Mouse (Mus musculus): ENCODE data around the gene Rrnad1. TPM values are rescaled to one million over a fixed set of nuclear protein-coding genes. Genes with fewer than 3 reads are reported as not detected.

Gene Rrnad1
- polyA plus RNA-seq, 1 experiment from 2014 or later = 20.7 TPM

DNA sequence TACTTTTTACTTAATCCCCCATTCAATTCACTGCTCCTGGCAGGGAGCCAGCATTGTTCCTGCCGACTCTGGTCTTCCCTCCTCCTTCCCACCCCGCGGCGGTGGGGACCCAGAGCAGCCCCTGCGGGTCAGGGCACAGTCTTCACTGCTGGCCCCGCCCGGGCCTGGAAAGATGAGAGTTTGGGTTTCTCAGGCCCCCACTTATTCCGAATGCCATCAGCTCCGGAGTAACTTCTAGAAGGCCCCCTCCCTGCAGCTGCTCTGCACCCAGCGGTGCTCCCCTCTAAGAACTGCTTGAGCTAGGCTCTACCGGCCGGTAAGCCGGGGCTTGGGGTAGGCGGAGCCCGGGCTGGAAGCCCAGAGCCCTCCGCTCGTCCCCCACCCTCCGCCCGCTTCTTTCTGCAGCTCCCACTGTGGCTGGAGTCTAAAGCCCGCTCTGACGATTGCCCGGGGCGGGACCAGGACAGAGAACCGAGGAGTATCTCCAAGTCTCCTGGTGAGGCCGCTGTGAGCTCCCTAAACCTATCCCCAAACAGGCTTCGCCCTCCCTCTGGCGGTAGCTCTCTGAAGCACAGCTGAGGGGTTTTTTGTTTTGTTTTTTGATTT is 30.2 kb upstream of the Rrnad1 start:
- Histone ChIP-seq H3K27me3 (no peaks in the 10 kb centered on the region), H3K4me3 (peak overlapping the region; percentile 41), H3K36me3 (ENCODE audit: poor library complexity, severe bottlenecking) (no peaks in the 10 kb centered on the region), H3K4me2 (peak overlapping the region; percentile 66), H3K27ac (peak overlapping the region; percentile 94), H3K9me3 (replicated peaks) (no peaks in the 10 kb centered on the region), H3K9ac (peak overlapping the region; percentile 62), H3K4me1 (peaks cover 28% of the 10 kb centered on the region)
- peak; percentile 99 for ATAC-seq
- 0% methylated on average over 27 of the region's 27 CpGs for WGBS

DNA sequence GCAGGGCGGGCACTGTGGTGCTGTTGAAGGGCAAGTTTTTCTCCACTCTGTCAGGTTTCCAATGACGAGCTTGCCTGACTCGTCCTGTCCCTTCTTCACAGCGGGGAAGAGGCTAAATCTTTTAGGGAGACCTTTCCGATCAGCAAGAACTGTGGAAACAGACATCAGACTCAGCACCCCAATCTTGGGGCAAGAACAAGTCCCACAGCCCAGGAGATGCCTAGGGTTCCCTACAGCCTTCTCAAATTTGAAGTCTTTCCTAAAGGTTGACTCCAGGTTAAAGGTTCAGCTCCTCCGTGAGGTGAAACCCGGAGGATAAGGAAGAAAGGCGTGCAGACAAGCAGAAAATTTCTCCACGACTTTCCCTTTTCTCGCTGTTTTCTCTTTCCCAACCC is 29.7 kb upstream of the Rrnad1 start:
- 3% methylated on average over 10 of the region's 10 CpGs for WGBS
- 0 out of 2 replicates have a peak, but pooled peaks have one; percentile 4 for ATAC-seq

DNA sequence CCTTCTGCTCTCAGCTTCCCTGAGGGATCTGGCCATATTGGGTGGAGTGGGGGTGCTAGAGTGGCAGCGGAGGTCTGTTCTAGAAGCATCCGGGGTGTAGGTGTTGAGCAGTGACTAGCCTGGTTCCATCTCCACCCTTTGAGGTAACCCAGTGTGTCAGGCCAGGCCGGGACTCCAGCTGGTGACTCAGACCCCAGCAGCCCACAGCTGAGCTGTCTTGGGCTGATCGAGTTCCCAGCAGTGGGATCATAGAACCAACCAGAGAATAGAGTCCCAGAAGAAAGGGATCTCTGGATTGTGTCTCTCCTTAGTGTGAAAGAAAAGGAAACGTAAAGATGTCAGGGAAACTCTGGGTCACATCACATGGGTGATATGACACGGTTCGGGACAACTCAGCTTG is 28.9 kb upstream of the Rrnad1 start:
- H3K36me3 ChIP-seq (ENCODE audit: poor library complexity, severe bottlenecking) = no peaks in the 10 kb centered on the region
- no peak overlapping the region for H3K9ac ChIP-seq
- H3K4me1 ChIP-seq = peaks cover 28% of the 10 kb centered on the region
- no peaks in the 10 kb centered on the region for H3K9me3 ChIP-seq (replicated peaks)
- no peak for ATAC-seq
- H3K4me3 ChIP-seq = no peak overlapping the region
- no peak overlapping the region; the same call in 1 of the 2 replicates for H3K27ac ChIP-seq
- no peaks in the 10 kb centered on the region for H3K27me3 ChIP-seq
- no peak overlapping the region for H3K4me2 ChIP-seq
- WGBS = 63% methylated on average over 7 of the region's 7 CpGs

More for the DNA sequence above, 29.7 kb upstream of the Rrnad1 start:
- Histone ChIP-seq H3K9me3 (replicated peaks) (no peaks in the 10 kb centered on the region), H3K36me3 (ENCODE audit: poor library complexity, severe bottlenecking) (no peaks in the 10 kb centered on the region), H3K4me1 (peaks cover 28% of the 10 kb centered on the region), H3K4me3 (peak overlapping the region; percentile 41), H3K9ac (peak overlapping the region; percentile 62), H3K27me3 (no peaks in the 10 kb centered on the region), H3K4me2 (peak overlapping the region; percentile 66), H3K27ac (peak overlapping the region; percentile 94)

DNA sequence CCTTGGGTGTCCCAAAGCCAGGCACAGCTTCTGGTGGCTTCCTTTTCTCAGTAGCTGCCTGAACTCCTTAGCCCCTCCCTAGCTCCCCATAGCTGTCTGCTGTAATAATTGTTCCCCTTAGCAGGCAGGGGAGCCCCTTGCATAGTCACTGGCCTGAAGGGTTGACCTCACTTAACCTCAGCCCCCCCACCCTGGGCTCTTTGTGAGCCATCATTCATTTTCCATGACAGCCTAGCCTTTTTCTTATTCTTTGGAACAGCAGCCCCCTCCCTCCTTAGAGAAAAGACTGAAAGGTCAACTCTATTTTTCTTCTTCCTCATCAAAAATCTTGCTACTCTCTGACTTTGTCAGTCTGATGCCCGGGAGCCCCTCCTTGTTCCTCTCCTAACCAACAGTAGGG is 28.4 kb upstream of the Rrnad1 start:
- Histone ChIP-seq H3K4me2 (no peak overlapping the region), H3K9me3 (replicated peaks) (no peaks in the 10 kb centered on the region), H3K27ac (no peak overlapping the region; the same call in 1 of the 2 replicates), H3K4me1 (peaks cover 28% of the 10 kb centered on the region), H3K27me3 (no peaks in the 10 kb centered on the region), H3K36me3 (ENCODE audit: poor library complexity, severe bottlenecking) (no peaks in the 10 kb centered on the region), H3K9ac (no peak overlapping the region), H3K4me3 (no peak overlapping the region)
- WGBS = 27% methylated on average over 1 of the region's 1 CpGs
- ATAC-seq = no peak

DNA sequence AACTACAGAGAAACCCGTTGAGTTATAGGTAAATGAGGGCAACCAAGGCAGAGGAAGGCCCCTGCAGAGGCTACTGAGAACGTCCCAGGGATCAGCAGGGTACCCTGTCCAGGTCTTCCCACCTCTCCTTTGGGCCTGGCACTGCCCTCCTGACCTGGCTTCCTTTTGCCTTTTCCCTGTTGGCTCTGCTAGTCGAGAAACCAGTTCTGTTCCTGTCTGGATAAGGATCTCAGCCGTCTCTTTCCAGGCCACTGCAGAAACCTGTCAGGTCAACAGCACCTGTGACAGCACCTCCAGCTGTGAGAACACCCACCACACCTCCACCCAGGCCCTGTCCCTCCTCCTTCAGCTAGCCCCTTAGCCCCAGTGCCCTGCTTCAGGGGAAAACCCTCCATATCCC is 28.0 kb upstream of the Rrnad1 start:
- no peak overlapping the region for H3K4me3 ChIP-seq
- WGBS = 31% methylated on average over 4 of the region's 4 CpGs
- H3K36me3 ChIP-seq (ENCODE audit: poor library complexity, severe bottlenecking) = no peaks in the 10 kb centered on the region
- H3K9ac ChIP-seq = no peak overlapping the region
- no peak overlapping the region for H3K27ac ChIP-seq
- H3K4me2 ChIP-seq = no peak overlapping the region
- no peaks in the 10 kb centered on the region for H3K9me3 ChIP-seq (replicated peaks)
- no peak for ATAC-seq
- H3K27me3 ChIP-seq = no peaks in the 10 kb centered on the region
- H3K4me1 ChIP-seq = peaks cover 28% of the 10 kb centered on the region

DNA sequence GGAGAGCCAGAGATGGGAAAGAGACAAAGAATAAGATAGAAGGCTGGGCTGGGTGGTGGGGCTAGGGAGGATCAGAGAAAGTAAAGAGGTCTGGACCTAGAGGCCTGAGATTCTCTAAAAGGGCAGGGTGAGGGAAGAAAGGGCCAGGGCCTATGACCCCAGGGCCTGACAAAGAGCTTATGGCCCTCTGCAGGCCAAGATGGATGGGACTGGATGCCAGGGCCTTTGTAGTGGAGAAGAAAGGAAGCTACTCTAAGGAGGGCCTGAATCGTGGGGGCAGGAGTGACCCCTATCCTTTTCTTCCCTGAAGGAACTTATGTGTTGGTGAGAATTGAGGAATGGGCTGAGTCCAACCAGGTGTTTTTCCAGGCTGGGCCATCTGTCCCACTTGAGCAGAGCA is 27.5 kb upstream of the Rrnad1 start:
- WGBS = 10% methylated on average over 1 of the region's 1 CpGs
- H3K27ac ChIP-seq = peak overlapping the region; percentile 31; the same call in 1 of the 2 replicates
- no peaks in the 10 kb centered on the region for H3K9me3 ChIP-seq (replicated peaks)
- no peaks in the 10 kb centered on the region for H3K27me3 ChIP-seq
- no peak overlapping the region for H3K9ac ChIP-seq
- H3K4me3 ChIP-seq = no peak overlapping the region
- H3K36me3 ChIP-seq (ENCODE audit: poor library complexity, severe bottlenecking) = no peaks in the 10 kb centered on the region
- no peak overlapping the region for H3K4me2 ChIP-seq
- no peak for ATAC-seq
- peaks cover 28% of the 10 kb centered on the region for H3K4me1 ChIP-seq

DNA sequence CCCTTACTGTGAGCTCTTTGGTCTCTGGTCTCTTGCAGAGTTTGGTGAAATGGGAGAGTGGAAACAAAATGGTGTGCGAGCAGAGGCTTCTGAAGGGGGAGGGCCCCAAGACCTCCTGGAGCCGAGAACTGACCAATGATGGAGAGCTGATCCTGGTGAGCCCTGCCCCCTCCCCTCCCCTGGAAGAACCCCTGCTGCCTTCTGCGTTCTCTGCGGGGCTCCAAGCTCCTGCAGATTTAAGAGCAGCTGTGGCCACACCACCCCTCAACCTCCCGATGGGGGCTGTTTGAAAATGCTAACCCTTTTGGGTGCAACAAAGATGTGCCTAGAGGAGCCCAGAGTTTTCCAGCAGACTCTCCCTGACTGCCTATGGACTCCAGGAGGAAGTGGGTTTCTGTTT is 21.9 kb upstream of the Rrnad1 start:
- Histone ChIP-seq H3K4me1 (peaks cover 46% of the 10 kb centered on the region), H3K4me3 (no peak overlapping the region), H3K27me3 (0 out of 2 replicates have a peak, but pooled peaks cover 4% of the 10 kb centered on the region), H3K36me3 (ENCODE audit: poor library complexity, severe bottlenecking) (no peaks in the 10 kb centered on the region), H3K4me2 (peak overlapping the region; percentile 31), H3K9ac (0 out of 2 replicates have a peak overlapping the region, but pooled peaks have one; percentile 46), H3K9me3 (replicated peaks) (no peaks in the 10 kb centered on the region), H3K27ac (no peak overlapping the region; the same call in none of the 2 replicates)
- peak; percentile 43; the same call in 1 of the 2 replicates for ATAC-seq
- 7% methylated on average over 3 of the region's 5 CpGs for WGBS

DNA sequence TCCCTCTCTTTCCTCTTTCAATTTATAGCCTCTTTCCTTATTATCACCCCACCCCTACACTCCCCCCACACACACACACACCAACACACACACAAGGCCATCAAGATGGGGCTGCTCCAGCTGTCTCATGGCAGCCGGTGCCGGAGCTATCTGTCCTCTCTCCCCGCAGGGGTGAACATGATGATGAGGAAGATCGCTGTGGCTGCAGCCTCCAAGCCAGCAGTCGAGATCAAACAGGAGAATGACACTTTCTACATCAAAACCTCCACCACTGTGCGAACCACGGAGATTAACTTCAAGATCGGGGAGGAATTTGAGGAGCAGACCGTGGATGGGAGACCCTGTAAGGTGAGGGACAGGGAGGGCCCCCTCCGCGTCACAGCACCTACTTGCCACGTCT is 21.4 kb upstream of the Rrnad1 start:
- H3K36me3 ChIP-seq (ENCODE audit: poor library complexity, severe bottlenecking) = no peaks in the 10 kb centered on the region
- H3K27ac ChIP-seq = no peak overlapping the region
- peaks cover 51% of the 10 kb centered on the region for H3K4me1 ChIP-seq
- H3K4me2 ChIP-seq = peak overlapping the region; percentile 31
- H3K9ac ChIP-seq = 0 out of 2 replicates have a peak overlapping the region, but pooled peaks have one; percentile 46
- 0 out of 2 replicates have a peak, but pooled peaks cover 4% of the 10 kb centered on the region for H3K27me3 ChIP-seq
- no peak overlapping the region for H3K4me3 ChIP-seq
- no peak for ATAC-seq
- WGBS = 21% methylated on average over 12 of the region's 12 CpGs
- no peaks in the 10 kb centered on the region for H3K9me3 ChIP-seq (replicated peaks)

DNA sequence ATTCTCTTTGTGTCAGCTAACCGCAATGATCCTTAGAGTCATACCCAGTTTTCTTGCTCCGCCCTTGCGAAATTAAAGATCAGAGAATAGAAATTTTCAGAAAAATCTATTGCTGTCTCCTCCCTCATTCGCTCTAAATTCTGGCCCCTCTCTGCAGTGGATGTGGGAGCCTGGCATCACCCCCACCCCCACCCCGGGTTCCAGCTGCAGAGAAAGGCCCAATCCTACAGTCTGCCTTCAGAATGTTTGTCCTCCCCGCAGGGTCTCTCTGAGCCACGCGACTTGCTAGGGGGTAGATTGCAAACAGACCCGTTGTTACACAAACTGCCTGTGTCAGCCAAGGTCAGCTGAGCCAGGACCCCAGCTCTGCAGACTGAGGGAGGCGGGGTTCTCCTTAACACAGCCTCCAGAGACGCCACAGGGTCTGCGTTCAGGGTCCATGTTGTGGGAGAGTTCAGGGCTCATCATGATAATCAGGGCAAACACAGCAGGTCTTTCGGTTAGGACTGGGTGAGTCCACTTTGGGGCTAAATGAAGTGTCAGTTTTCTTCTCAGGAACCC is 19.5 kb upstream of the Rrnad1 start:
- 5% methylated on average over 13 of the region's 13 CpGs for WGBS
- H3K36me3 ChIP-seq (ENCODE audit: poor library complexity, severe bottlenecking) = no peaks in the 10 kb centered on the region
- H3K4me3 ChIP-seq = peak overlapping the region; percentile 36; the same call in 1 of the 2 replicates
- no peaks in the 10 kb centered on the region for H3K9me3 ChIP-seq (replicated peaks)
- peak overlapping the region; percentile 51 for H3K9ac ChIP-seq
- peak overlapping the region; percentile 51; the same call in 1 of the 2 replicates for H3K27ac ChIP-seq
- H3K27me3 ChIP-seq = 0 out of 2 replicates have a peak, but pooled peaks cover 4% of the 10 kb centered on the region
- H3K4me1 ChIP-seq = peaks cover 71% of the 10 kb centered on the region
- H3K4me2 ChIP-seq = peak overlapping the region; percentile 69
- ATAC-seq = no peak

DNA sequence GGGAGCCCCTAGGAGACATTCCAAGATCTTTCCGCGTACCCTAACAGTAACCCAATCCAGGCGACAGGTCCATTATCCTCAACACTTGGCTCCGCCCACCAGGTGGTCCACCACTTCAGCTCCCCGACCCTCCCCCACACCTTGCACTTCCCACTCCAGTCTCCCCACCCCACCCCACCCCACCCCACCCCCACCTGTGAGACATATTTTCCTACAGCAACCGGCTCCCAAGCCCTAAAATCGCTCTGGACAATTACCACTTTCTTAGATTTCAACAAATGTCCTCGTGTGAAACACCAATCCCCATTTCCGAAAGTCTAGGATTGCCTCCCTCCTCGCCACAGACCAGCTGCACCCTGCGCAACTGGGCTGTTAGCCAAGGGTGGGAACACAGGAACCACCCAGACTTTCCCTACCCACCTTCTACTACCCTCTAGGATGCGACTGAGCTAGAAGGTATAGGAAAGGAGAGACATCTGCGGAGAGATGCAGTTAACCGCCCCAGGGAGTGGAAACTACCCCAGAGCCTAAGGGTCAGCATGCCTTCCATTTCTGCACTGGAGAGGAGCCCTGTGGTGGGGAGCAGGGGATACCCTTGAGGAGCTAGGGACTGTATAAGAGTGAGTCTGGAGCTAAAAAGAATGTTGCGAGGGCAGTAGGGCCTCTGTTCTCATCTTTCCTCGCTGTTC is 18.9 kb upstream of the Rrnad1 start:
- peak overlapping the region; percentile 69 for H3K4me2 ChIP-seq
- H3K9me3 ChIP-seq (replicated peaks) = no peaks in the 10 kb centered on the region
- peak overlapping the region; percentile 61 for H3K9ac ChIP-seq
- H3K36me3 ChIP-seq (ENCODE audit: poor library complexity, severe bottlenecking) = no peaks in the 10 kb centered on the region
- ATAC-seq = no peak
- 6% methylated on average over 16 of the region's 16 CpGs for WGBS
- peaks cover 76% of the 10 kb centered on the region for H3K4me1 ChIP-seq
- H3K4me3 ChIP-seq = peak overlapping the region; percentile 36
- H3K27ac ChIP-seq = peak overlapping the region; percentile 51; the same call in 1 of the 2 replicates
- H3K27me3 ChIP-seq = 0 out of 2 replicates have a peak, but pooled peaks cover 4% of the 10 kb centered on the region

DNA sequence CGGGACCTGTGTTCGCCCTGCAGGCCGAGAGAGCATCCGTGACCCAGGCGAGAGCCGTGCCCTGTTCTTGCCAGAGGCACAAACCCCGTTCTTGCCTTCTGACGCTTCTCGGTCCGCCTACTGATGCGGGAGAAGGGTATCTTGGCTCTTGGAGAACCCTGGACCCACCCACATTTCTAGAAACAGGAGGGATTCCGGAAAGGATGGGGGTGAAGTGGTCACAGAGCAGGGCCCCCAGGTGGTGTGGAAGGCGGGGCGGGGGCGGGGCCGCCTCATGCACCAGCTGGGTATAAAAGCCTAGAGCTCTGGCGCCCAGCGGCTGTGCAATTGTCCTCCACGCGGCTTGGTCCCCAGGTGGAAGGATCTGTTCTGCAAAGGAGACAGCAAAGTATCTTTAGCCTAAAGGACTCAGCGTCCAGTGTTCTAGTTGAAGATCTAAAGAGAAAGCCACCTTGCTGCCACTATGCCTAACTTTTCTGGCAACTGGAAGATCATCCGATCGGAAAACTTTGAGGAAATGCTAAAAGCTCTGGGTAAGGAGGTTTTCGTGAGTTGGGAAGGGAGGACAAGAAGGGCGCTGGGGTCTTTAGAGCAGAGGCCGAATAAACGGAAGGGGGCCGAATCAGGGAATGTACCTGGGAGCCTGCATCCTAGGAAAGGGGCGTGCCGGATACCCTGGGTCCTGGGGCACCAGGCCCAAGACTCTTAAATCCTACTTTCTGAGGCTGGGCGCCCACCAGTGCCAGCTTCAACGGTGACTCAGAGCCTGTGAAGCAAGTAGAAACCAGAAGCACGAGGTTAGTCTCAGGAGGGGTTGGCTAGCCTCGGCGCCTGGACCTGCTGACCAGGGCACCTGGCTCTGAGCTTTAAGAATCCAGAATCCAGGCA is 18.1 kb upstream of the Rrnad1 start, which contains the start of gene Crabp2:
Gene Crabp2 (plus strand): TSS at position 289 of the 888 bp plus-strand sequence.
- H3K36me3 ChIP-seq (ENCODE audit: poor library complexity, severe bottlenecking) = 0 out of 2 replicates have a peak, but pooled peaks cover 2% of the 10 kb centered on the region
- no peak for ATAC-seq
- no peaks in the 10 kb centered on the region for H3K9me3 ChIP-seq (replicated peaks)
- H3K4me2 ChIP-seq = peak within 1 kb of the TSS; percentile 69
- H3K27me3 ChIP-seq = 0 out of 2 replicates have a peak, but pooled peaks cover 4% of the 10 kb centered on the region
- peak within 1 kb of the TSS; percentile 51; the same call in 1 of the 2 replicates for H3K27ac ChIP-seq
- WGBS = 2% methylated on average over 34 of the region's 35 CpGs
- peak within 1 kb of the TSS; percentile 61 for H3K9ac ChIP-seq
- peaks cover 76% of the 10 kb centered on the region for H3K4me1 ChIP-seq
- H3K4me3 ChIP-seq = peak within 1 kb of the TSS; percentile 36
